Mouse (Mus musculus): ENCODE results near the gene Erp27. TPM values are rescaled to one million over a fixed set of nuclear protein-coding genes. Genes with fewer than 3 reads are reported as not detected.
A peak's percentile ranks its signal among the peaks of the same experiment; 100 is the strongest.
"Not testable (repeated sequence)": the region's sequence is repeated elsewhere in the genome, so short reads cannot be mapped to it uniquely, and the experiment has no call there.

Gene Erp27
- polyA plus RNA-seq, 1 experiment = 0.18 TPM

- DNase-seq (ENCODE audit: extremely low spot score in 1 of 2, low spot score in 1 of 2) = no peak
These were observed 11.6 kb downstream of the Erp27 start for GRCm38 (mm10) chr6:136910247-136910890.

- DNase-seq (ENCODE audit: extremely low spot score in 1 of 2, low spot score in 1 of 2) = no peak
These were observed 15.1 kb downstream of the Erp27 start for GRCm38 (mm10) chr6:136906937-136907293.

GRCm38 (mm10) chr6:136906283-136906936 is 15.6 kb downstream of the Erp27 start:
- DNase-seq (ENCODE audit: extremely low spot score in 1 of 2, low spot score in 1 of 2) = no peak

DNA sequence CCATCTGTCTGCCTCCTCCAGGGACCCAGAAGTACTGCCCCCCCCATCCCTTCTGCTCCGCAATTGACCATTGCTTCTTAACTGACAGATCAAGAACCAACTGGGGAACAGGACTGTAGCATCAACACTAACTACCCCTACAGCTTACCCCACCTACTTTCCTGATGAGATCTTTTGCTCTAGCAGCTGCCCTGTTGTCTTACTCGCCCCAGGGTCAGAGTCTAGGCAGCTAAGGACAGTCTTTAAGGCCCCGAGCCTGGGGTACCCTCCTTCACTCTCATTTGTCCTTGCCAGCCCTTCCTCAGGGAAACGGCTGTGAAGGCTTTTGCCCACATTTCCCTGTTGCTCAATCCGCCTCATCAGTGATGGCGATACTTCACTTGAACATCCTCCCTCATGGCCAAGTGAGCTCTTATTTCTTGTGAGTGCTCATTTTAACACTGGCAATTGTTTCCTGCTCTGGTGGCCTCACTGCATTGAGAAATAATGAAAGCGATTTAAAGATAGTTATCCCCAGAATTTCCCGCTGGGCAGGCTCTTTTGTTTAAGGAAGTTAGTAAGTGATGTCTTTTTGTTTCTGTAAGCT is 18.0 kb downstream of the Erp27 start:
- DNase-seq (ENCODE audit: extremely low spot score in 1 of 2, low spot score in 1 of 2) = no peak

DNA sequence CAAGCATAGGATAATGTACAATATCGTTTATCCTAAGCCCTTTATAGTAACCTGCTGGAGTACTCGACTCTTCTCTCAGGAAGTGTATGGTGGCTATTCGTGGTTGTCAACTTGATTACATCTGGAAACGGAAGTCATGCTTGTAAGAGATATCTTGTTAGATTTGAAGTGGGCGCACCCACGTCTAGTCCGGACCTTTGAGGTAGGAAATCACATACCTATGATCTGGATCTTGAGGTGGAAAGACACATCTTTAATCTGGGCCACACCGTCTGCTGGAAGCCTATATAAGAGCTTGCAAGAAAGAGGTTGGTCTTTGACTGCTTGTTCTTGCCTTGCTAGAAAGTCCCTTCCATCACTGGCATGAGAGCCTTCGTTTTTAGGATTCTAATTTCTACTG is 19.5 kb downstream of the Erp27 start:
- no peak for DNase-seq (ENCODE audit: extremely low spot score in 1 of 2, low spot score in 1 of 2)

DNA sequence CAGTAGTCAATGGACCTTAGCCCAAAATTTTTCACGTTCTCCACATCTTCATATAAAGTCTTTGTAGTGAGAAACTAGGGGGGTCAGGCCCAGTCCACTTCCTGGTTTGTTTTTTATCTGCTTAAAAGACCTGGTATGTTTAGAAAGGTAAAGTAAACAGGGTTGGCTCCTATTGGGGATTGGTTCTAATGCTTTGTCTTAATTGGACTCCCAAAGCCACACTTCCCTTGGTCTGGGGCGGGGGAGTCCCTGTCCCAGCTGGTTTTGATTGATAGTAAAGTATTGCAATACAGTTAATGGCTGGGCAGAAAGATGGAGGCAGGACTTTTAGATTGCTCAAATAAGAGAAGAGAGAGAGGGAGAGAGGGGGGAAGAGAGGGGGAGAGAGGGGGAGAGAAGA is 21.0 kb downstream of the Erp27 start:
- no peak for DNase-seq (ENCODE audit: extremely low spot score in 1 of 2, low spot score in 1 of 2)

DNA sequence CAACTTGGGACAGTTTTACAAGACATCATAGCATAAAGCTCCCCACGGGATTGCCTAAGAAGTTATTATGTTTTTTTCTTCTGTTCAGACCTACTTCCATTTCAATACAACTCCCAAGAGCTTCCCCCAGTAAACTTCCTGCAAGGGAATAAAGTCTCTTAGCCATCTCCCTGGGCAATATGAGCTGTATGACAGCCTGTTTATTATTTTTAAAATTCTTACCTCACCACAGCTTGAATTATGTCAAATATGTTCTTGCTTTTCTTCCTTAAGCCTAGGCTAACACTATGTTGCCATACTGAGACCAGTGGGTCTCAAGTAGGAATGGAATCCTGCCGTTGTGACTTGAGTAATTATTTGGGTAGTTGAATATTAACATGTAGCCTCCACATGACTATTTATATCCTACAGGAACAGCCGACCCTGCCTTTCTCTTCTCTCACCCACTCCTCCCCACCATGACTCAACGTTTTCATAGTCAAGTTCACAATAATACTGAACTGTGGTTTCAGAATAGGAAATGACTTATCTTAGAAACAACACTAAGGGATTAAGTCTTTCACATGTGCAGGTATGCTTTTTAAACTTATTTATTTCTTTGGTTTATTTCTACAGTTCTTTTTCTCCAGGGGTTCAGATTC is 21.5 kb downstream of the Erp27 start:
- DNase-seq (ENCODE audit: extremely low spot score in 1 of 2, low spot score in 1 of 2) = no peak

DNA sequence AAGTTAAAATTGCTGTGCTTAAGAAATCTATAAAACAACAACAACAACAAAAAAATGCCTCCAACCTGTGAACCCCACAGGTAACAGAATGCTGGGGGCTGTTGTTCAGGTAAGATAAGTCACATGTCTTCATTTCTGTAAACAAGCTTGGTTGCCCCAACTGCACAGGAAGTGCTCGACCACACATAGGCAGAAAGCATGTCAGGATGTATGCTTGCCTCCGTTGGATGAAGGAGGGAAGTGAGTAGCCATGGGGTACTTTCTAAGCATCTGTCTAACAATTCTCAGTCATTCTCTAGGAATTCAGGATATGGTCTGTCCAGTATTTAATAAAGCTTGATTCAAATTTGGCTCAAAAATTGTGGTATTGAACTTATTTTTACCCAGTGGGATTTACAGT is 23.0 kb downstream of the Erp27 start:
- DNase-seq (ENCODE audit: extremely low spot score in 1 of 2, low spot score in 1 of 2) = no peak

GRCm38 (mm10) chr6:136898222-136898621 is 23.8 kb downstream of the Erp27 start:
- DNase-seq (ENCODE audit: extremely low spot score in 1 of 2, low spot score in 1 of 2) = no peak

DNA sequence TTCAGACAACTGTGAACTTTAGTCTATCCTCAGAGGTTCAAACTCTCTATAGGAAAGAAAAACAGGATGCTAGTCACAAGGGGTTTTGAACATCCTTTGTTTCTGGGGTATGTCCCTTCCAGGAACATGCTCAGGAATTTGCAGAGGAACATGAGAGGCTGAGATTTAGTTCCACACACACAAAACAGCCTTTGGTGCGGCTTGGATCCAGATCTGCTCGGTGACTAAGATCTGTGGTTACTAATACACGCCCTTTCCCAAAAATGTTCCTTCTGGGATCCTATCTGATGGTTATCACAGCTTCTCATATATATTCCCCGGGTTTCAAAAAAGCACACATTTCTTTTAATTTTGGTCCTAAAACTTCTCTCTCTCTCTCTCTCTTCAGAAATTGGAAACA is 24.2 kb downstream of the Erp27 start:
- DNase-seq (ENCODE audit: extremely low spot score in 1 of 2, low spot score in 1 of 2) = no peak

DNA sequence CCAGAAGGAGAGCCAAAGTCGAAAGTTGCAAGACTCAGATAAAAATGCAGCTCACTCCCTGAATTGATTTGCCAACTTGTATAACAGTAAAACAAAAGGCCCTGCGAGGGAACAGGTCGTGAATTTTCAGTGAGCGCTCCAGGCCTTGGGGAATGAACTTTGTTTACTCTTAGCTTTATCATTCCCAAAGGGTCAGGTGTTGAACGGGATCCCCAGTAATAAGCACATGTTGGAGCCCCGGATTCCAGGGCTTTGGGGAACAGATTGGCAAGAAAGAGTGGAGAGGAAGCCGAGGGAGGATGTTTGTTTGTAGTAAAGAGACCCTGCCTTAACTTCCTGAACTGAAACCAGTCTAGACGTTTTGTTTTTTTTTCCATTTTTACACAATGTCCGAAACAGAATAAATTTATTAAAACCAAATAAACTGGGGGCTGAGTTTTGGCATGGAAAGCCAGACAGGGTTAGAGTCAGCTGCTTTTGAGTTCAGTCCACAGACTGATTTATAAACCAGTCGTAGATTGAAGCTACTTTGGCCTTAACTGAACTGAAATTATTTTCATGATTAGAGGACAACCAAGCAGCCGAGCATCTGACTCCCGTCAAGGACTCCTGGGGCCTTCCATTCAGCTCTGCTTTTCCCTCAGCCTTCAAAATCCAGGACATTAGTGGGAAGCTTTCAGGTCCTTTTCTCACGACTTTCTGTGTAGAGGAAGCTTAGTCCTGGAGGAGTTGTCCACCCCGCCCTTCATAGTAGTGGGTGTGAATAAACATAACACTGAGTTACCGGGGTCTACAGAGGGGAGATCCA is 27.2 kb downstream of the Erp27 start:
- no peak for DNase-seq (ENCODE audit: extremely low spot score in 1 of 2, low spot score in 1 of 2)

GRCm38 (mm10) chr6:136892002-136892401 is 30.0 kb downstream of the Erp27 start:
- no peak for DNase-seq (ENCODE audit: extremely low spot score in 1 of 2, low spot score in 1 of 2)

- DNase-seq (ENCODE audit: extremely low spot score in 1 of 2, low spot score in 1 of 2) = peak in 1 of 2 experiments; percentile 35
These were observed 32.4 kb downstream of the Erp27 start for GRCm38 (mm10) chr6:136889554-136889953.

GRCm38 (mm10) chr6:136889067-136889466 is 32.9 kb downstream of the Erp27 start:
- no peak for DNase-seq (ENCODE audit: extremely low spot score in 1 of 2, low spot score in 1 of 2)

GRCm38 (mm10) chr6:136887854-136888253 is 34.1 kb downstream of the Erp27 start:
- DNase-seq (ENCODE audit: extremely low spot score in 1 of 2, low spot score in 1 of 2) = no peak

DNA sequence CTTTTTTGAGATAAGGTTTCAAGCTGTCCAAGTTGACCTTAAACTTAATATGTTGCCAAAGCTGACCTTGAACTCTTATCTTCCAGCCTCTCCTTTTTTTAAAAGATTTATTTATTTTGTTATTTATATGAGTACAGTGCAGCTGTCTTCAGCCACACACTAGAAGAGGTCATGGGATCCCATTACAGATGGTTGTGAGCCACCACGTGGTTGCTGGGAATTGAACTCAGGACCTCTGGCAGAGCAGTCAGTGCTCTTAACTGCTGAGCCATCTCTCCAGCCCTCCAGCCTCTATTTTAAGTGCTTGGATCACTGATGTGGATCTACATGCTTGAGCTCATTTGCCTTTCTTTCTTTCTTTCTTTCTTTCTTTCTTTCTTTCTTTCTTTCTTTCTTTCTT is 37.2 kb downstream of the Erp27 start:
- not testable (repeated sequence) for DNase-seq (ENCODE audit: extremely low spot score in 1 of 2, low spot score in 1 of 2)

- DNase-seq (ENCODE audit: extremely low spot score in 1 of 2, low spot score in 1 of 2) = no peak
These were observed 38.0 kb downstream of the Erp27 start for GRCm38 (mm10) chr6:136883961-136884360.

DNA sequence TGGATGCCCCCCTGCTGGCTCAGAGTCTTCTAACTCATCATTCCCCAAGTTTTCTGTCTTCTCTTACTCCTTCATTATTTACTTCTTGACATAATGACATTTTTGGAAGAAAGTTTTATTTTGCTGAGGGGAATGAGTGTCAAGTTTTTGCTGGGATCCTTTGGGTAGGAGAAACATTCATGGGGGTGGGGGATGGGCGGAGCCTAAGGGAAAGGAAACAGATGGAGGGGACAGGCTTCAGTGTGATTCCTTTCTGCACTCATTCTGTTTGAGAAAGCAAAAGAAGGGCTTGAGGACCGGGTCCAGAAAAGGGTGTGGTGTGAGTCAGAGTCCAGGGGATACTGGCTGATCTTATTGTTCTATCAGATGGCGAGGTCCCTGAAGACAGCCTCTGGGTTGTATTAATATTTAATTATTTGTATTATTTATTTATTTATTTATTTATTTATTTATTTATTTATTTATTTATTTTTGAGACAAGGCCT is 38.5 kb downstream of the Erp27 start:
- DNase-seq (ENCODE audit: extremely low spot score in 1 of 2, low spot score in 1 of 2) = no peak

GRCm38 (mm10) chr6:136881678-136882077 is 40.3 kb downstream of the Erp27 start:
- DNase-seq (ENCODE audit: extremely low spot score in 1 of 2, low spot score in 1 of 2) = no peak

GRCm38 (mm10) chr6:136875670-136876069 is 46.3 kb downstream of the Erp27 start, which contains the start of gene Mgp:
Gene Mgp, minus strand, starts transcription at chr6:136875823.
- DNase-seq (ENCODE audit: extremely low spot score in 1 of 2, low spot score in 1 of 2) = peak; percentile 36 to 78

DNA sequence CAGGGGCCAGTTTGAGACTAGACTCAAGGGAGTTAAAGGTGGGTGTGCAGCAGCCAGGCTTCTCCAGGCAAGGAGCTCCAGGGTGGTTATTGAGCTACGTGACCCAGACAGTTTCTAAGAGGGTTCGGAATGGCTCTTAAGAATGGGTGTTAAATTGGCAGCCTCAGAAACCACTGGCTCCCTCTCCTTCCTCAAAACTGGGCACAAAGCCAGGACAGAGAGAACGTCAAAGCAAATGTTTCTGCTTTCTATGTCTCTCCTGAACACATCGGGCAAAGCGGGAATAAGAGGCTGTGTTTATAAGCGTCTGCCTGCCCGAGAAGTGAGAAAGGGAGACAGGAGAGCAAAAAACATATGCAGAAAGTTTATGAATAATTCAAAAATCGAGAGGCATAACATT is 47.4 kb downstream of the Erp27 start:
- DNase-seq (ENCODE audit: extremely low spot score in 1 of 2, low spot score in 1 of 2) = peak in 1 of 2 experiments; percentile 54

Data from frontal cortex, adult 2 months (tissue).